Mouse (Mus musculus): ENCODE results near the gene Vmn2r107.

The Vmn2r107 gene

GRCm38 (mm10) chr17:20344942-20345341 lies at the start of gene Vmn2r107:
Gene Vmn2r107 (plus strand): TSS chr17:20345242.
- no peak for DNase-seq (ENCODE audit: low spot score in 2 of 2)

- no peak for DNase-seq (ENCODE audit: low spot score in 2 of 2)
Observed at GRCm38 (mm10) chr17:20305790-20306189, 39.3 kb upstream of the Vmn2r107 start.

GRCm38 (mm10) chr17:20399105-20399504 lies 54.1 kb downstream of the Vmn2r107 start:
- DNase-seq (ENCODE audit: low spot score in 2 of 2), result no peak

GRCm38 (mm10) chr17:20413846-20414245 lies 68.8 kb downstream of the Vmn2r107 start, which contains the start of gene Vmn1r224:
Gene Vmn1r224 (plus strand): TSS chr17:20414146.
- DNase-seq (ENCODE audit: low spot score in 2 of 2), result no peak
